Mouse (Mus musculus) frontal cortex, postnatal 25 days (tissue): ENCODE results near the gene Hist1h2bj.
A peak's percentile ranks its signal among the peaks of the same experiment; 100 is the strongest.
"Not testable (repeated sequence)": the region's sequence is repeated elsewhere in the genome, so short reads cannot be mapped to it uniquely, and the experiment has no call there.

Experiments used
- DNase-seq, 2 experiments: peaks; one replicate each; pipeline ENCODE4 v3.0.0; 2022; ENCODE audit warnings: low spot score in 2 of 2

The Hist1h2bj gene

DNA sequence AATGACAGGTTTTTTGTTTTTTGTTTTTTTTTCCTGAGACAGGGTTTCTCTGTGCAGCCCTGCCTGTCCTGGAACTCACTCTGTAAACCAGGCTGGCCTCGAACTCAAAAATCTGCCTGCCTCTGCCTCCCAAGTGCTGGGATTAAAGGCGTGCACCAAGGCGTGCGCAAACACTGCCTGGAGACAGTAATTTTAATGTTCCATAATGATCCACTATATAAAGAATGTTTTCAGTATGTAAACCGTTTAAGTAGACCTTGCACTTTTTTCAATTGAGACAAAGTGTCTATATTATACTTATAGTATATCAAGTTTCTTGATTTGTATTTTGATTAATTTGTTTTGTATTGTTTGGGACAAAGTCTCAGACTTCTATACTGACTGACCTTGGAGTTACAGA lies 3.6 kb upstream of the Hist1h2bj start:
- no peak for DNase-seq

DNA sequence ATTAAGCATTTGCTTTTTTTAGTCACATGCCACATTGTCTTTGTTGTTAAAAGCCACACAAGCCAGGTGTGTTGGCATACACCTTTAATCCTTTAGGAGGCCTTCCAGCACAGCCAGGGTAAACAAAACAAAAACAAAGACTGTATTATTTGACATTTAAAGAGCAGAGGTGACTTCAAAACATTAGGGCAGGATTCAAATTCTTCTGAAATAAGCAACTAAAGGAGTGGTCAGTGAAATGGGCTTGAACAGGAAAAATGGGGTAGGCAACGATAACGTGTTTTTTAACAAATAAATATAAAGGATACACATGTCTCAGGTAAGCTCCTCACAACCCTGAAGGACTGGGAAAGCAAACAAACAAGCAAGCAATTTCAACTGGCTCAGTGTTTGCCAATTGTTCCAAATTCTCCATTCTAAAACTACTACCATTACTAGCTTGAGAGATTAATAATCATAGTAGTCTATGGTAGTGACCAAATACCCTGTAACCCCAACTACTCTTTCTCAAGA lies 3.0 kb upstream of the Hist1h2bj start:
- DNase-seq, result no peak

DNA sequence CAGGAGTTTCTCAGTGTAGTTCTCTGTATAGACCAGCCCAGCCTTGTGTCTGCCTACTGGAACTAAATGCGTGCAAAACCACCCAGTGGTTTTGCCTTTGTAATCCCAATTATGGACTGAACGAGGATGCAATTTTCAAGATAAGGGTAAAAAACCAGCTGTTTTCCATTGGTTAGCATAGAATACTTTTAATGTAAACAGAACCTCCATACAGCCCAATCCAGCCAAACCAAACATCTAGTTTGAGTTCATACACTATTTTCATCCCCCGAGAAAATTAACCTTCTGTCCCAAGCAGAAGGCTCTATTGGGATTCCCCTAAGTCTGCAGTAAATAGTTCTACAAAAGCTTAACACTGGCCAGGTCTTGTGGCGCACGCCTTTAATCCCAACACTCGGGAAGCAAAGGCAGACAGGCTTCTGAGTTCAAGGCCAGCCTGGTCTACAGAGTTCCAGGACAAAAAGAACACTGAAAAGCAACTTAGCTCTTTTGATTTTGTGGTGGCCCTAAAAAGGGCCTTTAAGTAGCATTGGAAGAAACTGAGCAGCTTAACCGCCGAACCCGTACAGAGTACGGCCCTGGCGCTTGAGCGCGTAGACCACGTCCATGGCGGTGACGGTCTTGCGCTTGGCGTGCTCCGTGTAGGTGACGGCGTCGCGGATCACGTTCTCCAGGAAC lies 2.4 kb upstream of the Hist1h2bj start:
- no peak for DNase-seq

DNA sequence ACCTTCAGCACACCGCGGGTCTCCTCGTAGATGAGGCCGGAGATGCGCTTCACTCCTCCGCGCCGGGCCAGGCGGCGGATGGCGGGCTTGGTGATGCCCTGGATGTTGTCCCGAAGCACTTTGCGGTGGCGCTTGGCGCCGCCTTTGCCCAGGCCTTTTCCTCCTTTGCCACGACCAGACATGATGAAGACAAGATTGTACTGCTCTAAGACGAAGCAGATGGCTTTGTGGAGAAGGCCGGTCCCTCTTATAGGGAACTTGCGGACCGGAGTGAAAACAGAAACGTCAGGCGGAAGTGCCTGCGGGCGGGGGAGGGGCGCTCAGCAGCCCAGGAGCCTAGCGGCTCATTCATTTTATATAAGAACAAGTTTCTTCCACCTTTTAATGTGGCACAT lies 1.9 kb upstream of the Hist1h2bj start, which contains the start of gene Hist1h4i:
TSS of gene Hist1h4i (minus strand) at position 221 of the 395 bp plus-strand sequence.
- peak; percentile 99 for DNase-seq

DNA sequence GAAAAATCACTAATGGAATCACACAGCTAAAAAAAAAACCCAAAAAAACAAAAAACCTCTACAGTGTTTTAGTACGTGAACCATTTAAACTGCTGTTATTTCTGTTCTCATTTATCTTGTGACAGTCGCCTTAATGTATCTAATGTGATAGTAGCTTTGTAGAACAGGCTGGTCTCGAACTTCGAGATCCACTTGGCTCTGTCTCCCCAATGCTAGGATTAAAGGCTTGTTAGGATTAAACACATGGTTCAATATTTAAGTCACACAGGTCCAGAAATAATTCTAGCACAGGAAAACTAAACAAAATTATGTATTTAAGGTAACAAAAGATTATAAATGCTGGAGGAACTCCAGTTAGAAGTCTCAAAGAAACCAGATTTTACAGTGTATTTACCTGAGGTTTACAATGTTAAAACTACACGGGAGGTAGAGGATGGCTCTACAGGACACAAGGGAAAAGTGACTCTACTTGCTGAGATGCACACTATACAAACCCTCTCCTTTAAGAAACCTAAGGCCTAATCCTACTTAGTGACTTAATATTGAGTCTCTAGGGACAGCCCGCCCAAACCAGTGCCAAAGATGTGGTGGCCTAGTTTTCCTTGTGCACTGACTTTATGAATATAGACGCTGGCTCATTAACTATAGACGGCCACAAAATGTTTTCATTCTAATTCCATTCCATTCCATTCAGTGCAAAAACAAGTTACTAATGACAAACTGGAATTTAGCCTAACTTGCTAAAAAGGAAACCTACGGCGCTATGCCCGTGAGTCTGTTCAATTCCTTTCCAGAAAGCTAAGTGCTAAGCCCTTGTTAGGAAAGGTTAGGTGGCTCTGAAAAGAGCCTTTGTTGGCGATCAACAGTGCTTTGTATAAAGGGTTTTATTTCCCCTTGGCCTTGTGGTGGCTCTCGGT lies 1.1 kb upstream of the Hist1h2bj start:
- DNase-seq, result no peak

DNA sequence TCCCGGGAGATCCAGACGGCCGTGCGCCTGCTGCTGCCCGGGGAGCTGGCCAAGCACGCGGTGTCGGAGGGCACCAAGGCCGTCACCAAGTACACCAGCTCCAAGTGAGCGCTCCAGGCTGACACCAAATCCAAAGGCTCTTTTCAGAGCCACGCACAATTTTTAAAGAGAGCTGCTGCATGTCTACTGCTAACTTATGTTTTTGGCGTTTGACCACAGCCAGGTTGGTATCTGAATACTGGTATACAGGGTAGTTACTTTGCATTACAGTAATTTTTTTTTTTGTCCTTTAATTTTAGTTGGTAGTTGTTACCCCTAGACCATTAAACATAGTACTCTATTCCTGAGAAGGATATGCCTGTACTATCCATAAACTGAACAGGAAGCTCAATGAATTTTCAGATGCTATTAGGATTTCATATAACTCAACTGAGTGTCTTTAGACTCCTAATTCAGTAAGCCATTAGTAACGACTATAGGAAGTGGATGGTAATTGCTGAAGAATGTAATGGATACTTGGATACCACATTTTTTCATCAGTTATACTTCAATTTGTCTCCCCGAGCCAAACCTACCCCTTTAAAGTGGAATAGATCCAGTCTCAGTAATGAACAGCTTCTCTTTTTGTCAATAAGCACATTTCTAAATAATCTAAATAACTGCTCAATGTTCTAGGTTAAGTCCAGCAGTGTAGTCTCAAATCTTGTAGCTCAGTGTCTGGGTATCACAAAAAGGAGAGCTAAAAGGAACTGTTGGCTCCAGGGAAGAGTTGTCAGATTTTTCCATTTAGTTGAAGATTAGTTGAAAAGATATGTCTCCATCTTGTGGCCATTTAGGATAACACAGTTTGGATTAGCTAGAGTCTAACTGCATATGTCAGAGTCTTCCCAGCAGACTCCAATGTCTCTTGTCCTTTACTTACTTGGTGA lies 753 bp downstream of the Hist1h2bj start:
- no peak for DNase-seq

DNA sequence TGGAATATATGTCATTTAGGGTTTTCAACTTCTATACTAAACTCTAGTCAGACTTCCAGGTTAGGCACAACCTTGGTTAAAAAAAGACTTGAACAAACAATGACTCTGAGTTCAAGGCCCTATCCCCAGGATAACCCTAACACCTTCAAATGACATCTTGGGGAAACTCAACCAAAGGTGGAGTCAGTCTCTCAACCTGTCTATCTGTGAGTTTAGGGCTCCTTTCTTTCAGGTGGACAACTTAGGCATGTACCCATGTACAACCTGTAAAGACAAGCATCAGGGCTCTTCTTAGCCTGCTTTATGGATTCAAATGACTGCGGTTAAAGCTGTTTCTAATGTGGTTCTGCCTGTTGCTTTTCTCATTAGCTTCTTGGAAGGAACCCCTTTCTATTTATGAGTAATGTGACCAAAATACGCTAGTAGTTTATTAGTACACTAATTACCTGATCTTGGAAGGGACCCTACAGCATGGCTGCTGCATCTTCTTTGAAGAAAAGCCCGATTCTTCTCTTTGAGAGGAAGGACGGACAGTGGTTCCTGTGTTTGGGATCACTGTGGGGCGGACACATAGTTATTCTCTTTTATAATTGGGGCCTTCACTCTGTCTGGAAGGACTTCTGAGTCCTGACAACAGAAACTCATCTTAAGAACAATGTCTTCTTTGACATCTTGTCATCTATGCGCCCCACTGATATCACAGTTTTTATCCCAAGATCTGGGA lies 1.6 kb downstream of the Hist1h2bj start:
- no peak for DNase-seq

DNA sequence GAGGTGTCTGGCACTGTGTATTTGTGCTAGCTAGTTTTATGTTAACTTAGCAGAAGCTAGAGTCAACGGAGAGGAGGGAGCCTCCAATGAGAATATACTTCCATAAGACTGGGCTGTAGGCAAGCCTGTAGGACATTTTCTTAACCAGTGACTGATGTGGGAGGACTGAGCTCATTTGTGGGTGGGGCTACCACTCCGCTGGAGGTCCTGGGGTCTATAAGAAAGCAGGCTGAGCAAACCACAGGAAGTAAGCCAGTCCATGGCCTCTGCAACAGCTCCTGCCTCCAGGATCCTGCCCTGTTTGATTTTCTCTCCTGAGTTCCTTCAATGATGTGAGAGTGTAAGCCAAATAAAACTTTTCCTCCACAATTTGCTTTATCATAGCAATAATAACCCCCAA lies 2.3 kb downstream of the Hist1h2bj start:
- DNase-seq, result no peak

DNA sequence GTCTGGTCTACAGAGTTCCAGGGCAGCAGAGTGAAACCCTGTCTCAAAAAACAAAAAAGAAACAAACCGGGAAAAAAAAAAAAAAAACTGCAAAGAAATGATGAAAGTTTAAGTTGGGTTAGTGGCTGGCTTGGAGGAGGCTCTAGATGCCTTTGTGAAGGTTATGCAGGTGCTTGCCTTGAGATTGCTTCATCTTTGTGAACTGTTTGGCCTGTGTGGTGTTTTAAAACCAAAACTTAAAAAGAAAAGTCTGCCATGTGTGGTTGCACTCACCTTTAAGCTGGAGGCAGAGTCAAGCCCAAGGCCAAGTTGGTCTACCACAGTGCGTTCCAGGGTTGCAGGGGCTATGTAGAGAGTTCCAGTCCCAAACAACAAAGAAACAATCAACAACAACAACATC lies 6.0 kb downstream of the Hist1h2bj start:
- no peak for DNase-seq

DNA sequence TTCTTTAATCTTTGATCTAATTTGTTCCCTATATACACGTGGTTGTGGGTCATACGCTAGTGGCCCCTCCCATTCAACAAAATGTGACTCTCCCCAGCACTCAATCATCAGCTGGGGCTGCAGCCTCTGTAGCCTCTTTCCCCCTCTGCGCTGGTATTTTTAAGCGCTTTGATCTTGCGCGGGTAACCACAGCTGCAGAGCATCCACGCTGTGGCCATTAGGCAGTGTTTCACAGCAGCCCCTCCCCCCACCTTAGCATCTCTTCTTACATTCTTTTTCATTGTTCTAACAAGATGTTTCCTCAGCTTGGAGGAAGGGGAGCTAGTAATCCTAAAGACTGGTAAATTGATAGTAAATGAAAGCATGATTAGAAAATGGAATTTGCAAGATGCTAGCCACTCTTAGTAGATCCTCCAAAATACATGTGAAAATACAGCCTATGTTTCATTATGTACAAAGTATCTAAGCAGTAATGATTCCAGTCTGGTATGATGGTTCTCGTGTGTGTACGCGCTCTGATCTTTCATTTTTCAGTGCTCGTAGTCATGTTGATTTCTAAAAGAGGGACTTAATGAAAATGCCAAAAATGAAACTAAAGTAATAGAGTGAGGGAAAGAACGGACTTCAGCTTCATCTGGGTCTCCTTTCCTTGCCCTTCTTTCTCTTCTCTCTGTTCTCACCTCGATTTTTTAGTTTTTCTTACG lies 6.9 kb downstream of the Hist1h2bj start:
- no peak for DNase-seq

DNA sequence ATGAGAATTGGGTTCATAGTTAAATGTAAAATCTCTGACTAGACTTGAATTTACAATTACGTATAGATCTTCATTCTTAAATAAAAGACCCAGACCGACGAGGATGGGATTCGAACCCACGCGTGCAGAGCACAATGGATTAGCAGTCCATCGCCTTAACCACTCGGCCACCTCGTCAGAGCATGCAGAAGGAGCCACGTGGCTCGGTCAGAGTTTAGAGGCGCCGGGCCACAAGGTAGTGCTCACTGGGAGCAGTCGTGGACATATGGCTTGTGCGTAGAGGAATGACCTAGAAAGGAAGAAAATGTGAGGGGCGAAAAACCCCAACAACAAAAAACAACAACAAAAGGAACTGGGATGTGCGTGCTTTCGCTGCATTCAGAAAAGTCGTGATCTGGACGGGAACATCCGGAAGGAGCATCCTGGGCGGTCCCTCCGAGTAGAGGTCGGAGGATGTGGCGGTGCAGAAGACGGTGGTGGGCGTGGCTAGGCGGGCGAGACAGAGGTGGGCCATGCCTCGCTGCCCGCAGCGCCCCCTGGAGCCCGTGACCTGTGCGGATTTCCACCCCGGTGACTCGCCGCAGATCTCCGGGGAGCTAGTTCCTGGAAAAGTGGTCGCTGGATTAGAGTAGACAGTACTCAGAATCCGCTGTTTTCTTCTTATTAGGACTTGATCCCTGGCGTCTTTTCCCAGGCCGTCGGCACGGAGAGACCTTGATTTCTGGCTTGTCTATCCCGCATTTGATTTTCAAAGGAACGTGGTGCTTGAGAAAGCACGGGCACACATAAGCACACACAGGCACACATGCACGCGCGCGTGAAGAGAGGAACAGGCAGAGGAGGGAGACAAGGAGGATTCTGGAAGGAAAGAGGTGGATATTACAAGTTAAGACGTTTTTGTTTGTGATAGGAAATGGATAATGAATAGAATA lies 7.8 kb downstream of the Hist1h2bj start:
- DNase-seq, result peak; percentile 89 to 90

DNA sequence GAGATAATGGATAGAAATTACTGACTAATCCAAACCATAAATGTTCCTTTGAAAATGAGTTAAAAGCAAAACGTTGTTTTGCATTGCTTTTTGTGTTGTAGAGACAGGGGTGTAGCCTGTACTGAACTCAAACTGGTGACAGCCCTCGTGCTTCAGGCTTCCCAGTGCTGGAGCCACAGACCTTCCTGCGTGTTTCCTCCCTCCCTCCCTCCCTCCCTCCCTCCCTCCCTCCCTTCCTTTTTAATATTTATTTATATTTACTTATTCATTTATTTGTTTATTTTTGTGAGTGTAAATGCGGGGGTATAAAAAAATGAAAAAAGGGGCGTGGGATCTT lies 8.5 kb downstream of the Hist1h2bj start:
- DNase-seq, result no peak

DNA sequence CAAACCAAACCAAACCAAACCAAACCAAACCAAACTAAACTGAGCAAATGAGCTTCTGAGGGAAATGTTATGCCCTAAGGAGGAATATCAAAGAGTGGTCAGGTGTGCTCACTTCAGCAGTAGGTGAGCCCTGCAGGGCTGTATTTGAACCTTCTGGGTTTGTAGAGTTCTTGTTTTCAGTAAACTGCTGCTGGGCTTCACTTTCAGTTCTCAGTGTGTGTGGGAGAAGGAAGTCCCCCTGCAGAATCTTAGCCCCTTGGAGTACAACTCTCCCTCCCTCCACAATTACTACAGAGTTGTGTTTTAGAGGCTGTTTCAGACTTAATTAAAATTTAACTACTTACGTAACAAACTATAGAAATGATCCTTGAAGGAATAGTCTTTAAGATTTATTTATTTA lies 10.7 kb downstream of the Hist1h2bj start:
- no peak for DNase-seq

DNA sequence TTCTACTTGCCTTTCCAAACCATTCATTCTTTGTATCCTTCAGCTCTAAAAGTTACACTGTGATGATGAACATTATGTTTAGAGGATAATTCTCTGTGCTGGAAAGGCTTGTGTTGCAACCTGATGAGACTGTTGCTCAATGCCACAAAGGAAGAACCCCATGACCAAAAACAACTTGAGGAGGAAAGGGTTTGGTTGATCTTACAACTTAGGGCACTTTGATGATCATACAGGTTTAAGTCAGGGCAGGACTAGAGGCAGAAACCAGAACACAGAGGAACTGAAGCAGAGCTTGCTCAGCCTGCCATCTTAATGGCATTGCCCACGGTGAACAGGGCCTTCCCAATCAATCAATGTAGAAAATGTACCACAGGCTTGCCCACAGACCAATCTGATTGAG lies 18.4 kb downstream of the Hist1h2bj start:
- no peak for DNase-seq

DNA sequence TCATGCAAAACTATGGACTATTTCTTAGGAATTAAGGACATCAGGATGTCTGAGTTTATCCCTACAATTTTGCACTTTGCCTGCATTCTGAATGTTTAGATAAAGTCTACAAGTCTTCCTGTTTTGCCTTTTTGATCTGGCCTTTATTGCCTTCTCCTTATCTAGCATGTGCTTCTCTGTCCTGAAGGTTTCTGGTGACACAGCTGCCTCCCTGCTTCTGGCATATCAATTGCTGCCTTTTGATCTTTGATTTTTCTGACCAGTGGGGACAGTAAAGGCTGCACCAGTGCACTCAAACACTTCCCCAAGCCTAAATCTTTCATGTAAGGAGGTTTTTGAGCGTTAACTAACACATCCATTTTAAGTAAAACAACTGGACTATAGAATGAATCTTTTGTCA lies 20.5 kb downstream of the Hist1h2bj start:
- no peak for DNase-seq

DNA sequence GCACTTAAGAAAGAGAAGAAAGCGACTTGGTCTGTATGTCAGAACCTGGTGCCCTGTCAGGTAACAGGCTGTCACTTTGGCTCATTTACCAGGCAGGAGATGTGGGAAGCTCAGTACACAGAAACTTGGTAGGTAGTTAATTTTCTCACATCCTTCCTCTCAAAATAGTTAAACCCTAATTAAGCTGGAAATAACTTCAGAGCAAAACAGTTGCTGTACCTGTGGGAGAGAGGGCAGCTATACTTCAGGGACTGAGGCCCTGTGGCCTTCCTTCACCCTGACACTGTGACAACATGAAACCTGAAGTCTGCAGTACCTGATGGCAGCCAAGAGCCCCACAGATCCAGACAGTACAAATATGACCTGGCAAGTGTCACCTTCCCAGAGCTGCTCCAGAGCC lies 41.1 kb downstream of the Hist1h2bj start, which contains the start of gene Vmn1r188:
TSS of gene Vmn1r188 (plus strand) at position 301 of the 400 bp plus-strand sequence.
- not testable (repeated sequence) for DNase-seq
